Mouse (Mus musculus): ENCODE data around the gene Rnf40. TPM values are rescaled to one million over a fixed set of nuclear protein-coding genes. Genes with fewer than 3 reads are reported as not detected.
"Not testable (repeated sequence)": the region's sequence is repeated elsewhere in the genome, so short reads cannot be mapped to it uniquely, and the experiment has no call there.

Rnf40 gene
- polyA plus RNA-seq, 1 experiment from 2014 or later, result 37.0 TPM

- H3K27ac ChIP-seq (ENCODE audit: low read length), result no peak overlapping the region
- no peak overlapping the region for H3K4me3 ChIP-seq (ENCODE audit: low read depth, low read length)
- no peaks in the 10 kb centered on the region for H3K36me3 ChIP-seq (ENCODE audit: control insufficient read depth, insufficient read depth, low read length)
- no peaks in the 10 kb centered on the region for H3K27me3 ChIP-seq (ENCODE audit: control insufficient read depth, insufficient read depth, low read length)
- H3K4me2 ChIP-seq (replicated peaks; ENCODE audit: low read depth, low read length), result no peak overlapping the region
- no peaks in the 10 kb centered on the region for H3K9me3 ChIP-seq (ENCODE audit: control insufficient read depth, low read depth, low read length)
- no peak for ATAC-seq (ENCODE audit: insufficient number of reproducible peaks, insufficient read depth, low FRiP score, low read depth)
- peaks cover 6% of the 10 kb centered on the region for H3K4me1 ChIP-seq (ENCODE audit: control insufficient read depth, insufficient read depth, low read length)
- 69% methylated on average over 2 of the region's 2 CpGs for WGBS
- no peak overlapping the region for H3K9ac ChIP-seq (replicated peaks; ENCODE audit: low read depth, low read length)
Measured at GRCm38 (mm10) chr7:127617962-127618361, 29.4 kb downstream of the Rnf40 start.

DNA sequence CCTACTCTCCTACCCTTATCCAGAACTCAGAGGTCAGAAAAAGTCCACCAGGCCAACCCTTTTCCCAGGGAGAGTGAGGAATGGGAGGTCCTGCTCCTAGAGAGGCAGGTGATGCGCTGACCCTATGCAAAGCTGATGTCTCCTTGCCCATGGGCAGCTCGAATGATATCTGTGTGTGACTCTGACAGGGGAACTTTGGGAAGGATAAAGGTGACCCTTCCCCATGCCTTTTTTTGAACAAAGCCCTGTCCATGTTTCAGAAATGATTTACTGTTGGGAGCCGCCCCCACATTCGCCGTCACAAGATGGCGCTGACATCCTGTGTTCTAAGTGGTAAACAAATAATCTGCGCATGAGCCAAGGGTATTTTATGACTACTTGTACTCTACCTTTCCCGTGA, 29.8 kb downstream of the Rnf40 start:
- H3K27ac ChIP-seq (ENCODE audit: low read length); H3K9me3 ChIP-seq (ENCODE audit: control insufficient read depth, low read depth, low read length); H3K27me3 ChIP-seq (ENCODE audit: control insufficient read depth, insufficient read depth, low read length); H3K36me3 ChIP-seq (ENCODE audit: control insufficient read depth, insufficient read depth, low read length); H3K4me3 ChIP-seq (ENCODE audit: low read depth, low read length); ATAC-seq (ENCODE audit: insufficient number of reproducible peaks, insufficient read depth, low FRiP score, low read depth); H3K9ac ChIP-seq (replicated peaks; ENCODE audit: low read depth, low read length); H3K4me2 ChIP-seq (replicated peaks; ENCODE audit: low read depth, low read length); H3K4me1 ChIP-seq (ENCODE audit: control insufficient read depth, insufficient read depth, low read length): not testable (repeated sequence)
- 91% methylated on average over 6 of the region's 8 CpGs for WGBS

- H3K4me3 ChIP-seq (ENCODE audit: low read depth, low read length), result no peak overlapping the region
- no peak overlapping the region for H3K9ac ChIP-seq (replicated peaks; ENCODE audit: low read depth, low read length)
- no peak overlapping the region for H3K4me2 ChIP-seq (replicated peaks; ENCODE audit: low read depth, low read length)
- no peaks in the 10 kb centered on the region for H3K27me3 ChIP-seq (ENCODE audit: control insufficient read depth, insufficient read depth, low read length)
- H3K4me1 ChIP-seq (ENCODE audit: control insufficient read depth, insufficient read depth, low read length), result no peaks in the 10 kb centered on the region
- 95% methylated on average over 7 of the region's 7 CpGs for WGBS
- no peaks in the 10 kb centered on the region for H3K9me3 ChIP-seq (ENCODE audit: control insufficient read depth, low read depth, low read length)
- no peaks in the 10 kb centered on the region for H3K36me3 ChIP-seq (ENCODE audit: control insufficient read depth, insufficient read depth, low read length)
- ATAC-seq (ENCODE audit: insufficient number of reproducible peaks, insufficient read depth, low FRiP score, low read depth), result no peak
- H3K27ac ChIP-seq (ENCODE audit: low read length), result no peak overlapping the region
Measured at GRCm38 (mm10) chr7:127626039-127626438, 37.5 kb downstream of the Rnf40 start.

DNA sequence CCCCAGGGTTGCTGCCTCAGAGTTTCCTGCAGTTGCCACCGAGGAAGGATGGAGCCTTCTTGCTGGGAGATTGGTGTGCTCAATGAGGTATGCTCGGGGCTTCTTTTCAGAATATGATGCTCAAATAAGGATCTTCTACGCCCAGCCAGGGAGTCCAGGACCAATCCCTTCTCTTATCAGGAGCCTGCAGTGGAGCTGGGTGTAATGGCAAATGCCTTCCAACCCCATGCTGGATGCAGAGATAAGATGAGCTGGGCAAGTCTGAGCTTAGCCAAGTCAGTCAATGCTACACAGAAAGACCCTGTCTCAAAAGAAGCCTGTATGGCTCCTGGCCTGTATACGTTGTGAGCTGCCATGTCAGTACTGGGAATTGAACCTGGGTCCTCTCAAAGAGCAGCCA, 37.9 kb downstream of the Rnf40 start:
- no peaks in the 10 kb centered on the region for H3K4me1 ChIP-seq (ENCODE audit: control insufficient read depth, insufficient read depth, low read length)
- no peak overlapping the region for H3K27ac ChIP-seq (ENCODE audit: low read length)
- no peak overlapping the region for H3K9ac ChIP-seq (replicated peaks; ENCODE audit: low read depth, low read length)
- H3K36me3 ChIP-seq (ENCODE audit: control insufficient read depth, insufficient read depth, low read length), result no peaks in the 10 kb centered on the region
- no peak overlapping the region for H3K4me3 ChIP-seq (ENCODE audit: low read depth, low read length)
- peak; percentile 63; the same call in 1 of the 2 replicates for ATAC-seq (ENCODE audit: insufficient number of reproducible peaks, insufficient read depth, low FRiP score, low read depth)
- no peak overlapping the region for H3K4me2 ChIP-seq (replicated peaks; ENCODE audit: low read depth, low read length)
- H3K9me3 ChIP-seq (ENCODE audit: control insufficient read depth, low read depth, low read length), result no peaks in the 10 kb centered on the region
- no peaks in the 10 kb centered on the region for H3K27me3 ChIP-seq (ENCODE audit: control insufficient read depth, insufficient read depth, low read length)
- 83% methylated on average over 4 of the region's 4 CpGs for WGBS

DNA sequence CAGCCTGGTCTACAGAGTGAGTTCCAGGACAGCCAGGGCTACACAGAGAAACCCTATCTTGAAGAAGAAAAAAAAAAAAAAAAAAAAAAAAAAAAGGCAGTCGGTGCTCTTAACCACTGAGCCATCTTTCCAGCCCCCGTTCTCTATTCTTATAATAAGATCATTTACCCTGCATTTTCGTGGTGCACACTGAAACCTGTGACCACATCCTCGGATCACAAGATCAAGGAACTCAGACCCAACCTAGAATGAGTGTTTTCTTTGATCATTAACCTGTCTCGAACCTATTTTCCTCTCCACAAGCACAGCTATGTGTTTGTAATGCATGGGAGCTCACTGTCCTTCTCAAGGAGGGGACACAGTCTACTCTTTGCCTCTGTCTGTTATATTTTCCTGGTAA, 40.1 kb downstream of the Rnf40 start:
- ATAC-seq (ENCODE audit: insufficient number of reproducible peaks, insufficient read depth, low FRiP score, low read depth), result no peak
- no peaks in the 10 kb centered on the region for H3K9me3 ChIP-seq (ENCODE audit: control insufficient read depth, low read depth, low read length)
- no peaks in the 10 kb centered on the region for H3K36me3 ChIP-seq (ENCODE audit: control insufficient read depth, insufficient read depth, low read length)
- no peaks in the 10 kb centered on the region for H3K27me3 ChIP-seq (ENCODE audit: control insufficient read depth, insufficient read depth, low read length)
- no peak overlapping the region for H3K4me2 ChIP-seq (replicated peaks; ENCODE audit: low read depth, low read length)
- H3K9ac ChIP-seq (replicated peaks; ENCODE audit: low read depth, low read length), result no peak overlapping the region
- no peaks in the 10 kb centered on the region for H3K4me1 ChIP-seq (ENCODE audit: control insufficient read depth, insufficient read depth, low read length)
- no peak overlapping the region for H3K27ac ChIP-seq (ENCODE audit: low read length)
- H3K4me3 ChIP-seq (ENCODE audit: low read depth, low read length), result no peak overlapping the region
- 82% methylated on average over 5 of the region's 5 CpGs for WGBS

- Histone ChIP-seq H3K4me2 (replicated peaks; ENCODE audit: low read depth, low read length) (no peak overlapping the region), H3K4me1 (ENCODE audit: control insufficient read depth, insufficient read depth, low read length) (no peaks in the 10 kb centered on the region), H3K36me3 (ENCODE audit: control insufficient read depth, insufficient read depth, low read length) (no peaks in the 10 kb centered on the region), H3K27me3 (ENCODE audit: control insufficient read depth, insufficient read depth, low read length) (no peaks in the 10 kb centered on the region), H3K9ac (replicated peaks; ENCODE audit: low read depth, low read length) (no peak overlapping the region), H3K27ac (ENCODE audit: low read length) (no peak overlapping the region), H3K9me3 (ENCODE audit: control insufficient read depth, low read depth, low read length) (no peaks in the 10 kb centered on the region), H3K4me3 (ENCODE audit: low read depth, low read length) (no peak overlapping the region)
- 81% methylated on average over 4 of the region's 4 CpGs for WGBS
- ATAC-seq (ENCODE audit: insufficient number of reproducible peaks, insufficient read depth, low FRiP score, low read depth), result no peak
Measured at GRCm38 (mm10) chr7:127631416-127631815, 42.8 kb downstream of the Rnf40 start.

DNA sequence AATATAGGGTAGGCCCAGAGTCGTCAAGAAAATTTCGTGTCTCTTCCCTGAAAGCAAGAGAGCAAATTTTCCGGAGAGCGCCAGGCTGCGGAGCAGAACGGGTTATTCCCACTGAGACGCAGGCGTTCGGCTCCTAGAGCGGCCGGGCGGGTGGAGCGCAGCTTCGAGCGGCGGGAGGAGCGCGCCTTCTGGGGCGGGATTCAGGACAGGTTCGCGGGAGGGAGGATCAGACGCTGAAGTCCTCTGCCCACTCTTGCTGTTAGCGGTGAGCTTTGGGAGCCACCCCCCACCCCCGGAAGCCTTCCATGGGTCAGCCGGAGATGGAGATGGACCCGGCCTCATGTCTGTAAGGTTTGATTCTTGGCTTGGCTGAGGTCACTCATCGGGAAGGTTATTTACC, 48.4 kb downstream of the Rnf40 start:
- Histone ChIP-seq H3K4me2 (replicated peaks; ENCODE audit: low read depth, low read length) (peak overlapping the region; percentile 62), H3K36me3 (ENCODE audit: control insufficient read depth, insufficient read depth, low read length) (no peaks in the 10 kb centered on the region), H3K27ac (ENCODE audit: low read length) (no peak overlapping the region), H3K27me3 (ENCODE audit: control insufficient read depth, insufficient read depth, low read length) (no peaks in the 10 kb centered on the region), H3K9ac (replicated peaks; ENCODE audit: low read depth, low read length) (peak overlapping the region; percentile 34), H3K4me1 (ENCODE audit: control insufficient read depth, insufficient read depth, low read length) (no peaks in the 10 kb centered on the region), H3K9me3 (ENCODE audit: control insufficient read depth, low read depth, low read length) (no peaks in the 10 kb centered on the region), H3K4me3 (ENCODE audit: low read depth, low read length) (peak overlapping the region; percentile 45)
- ATAC-seq (ENCODE audit: insufficient number of reproducible peaks, insufficient read depth, low FRiP score, low read depth), result peak; percentile 69; the same call in 1 of the 2 replicates
- WGBS, result under 1% methylated on average over 27 of the region's 27 CpGs

DNA sequence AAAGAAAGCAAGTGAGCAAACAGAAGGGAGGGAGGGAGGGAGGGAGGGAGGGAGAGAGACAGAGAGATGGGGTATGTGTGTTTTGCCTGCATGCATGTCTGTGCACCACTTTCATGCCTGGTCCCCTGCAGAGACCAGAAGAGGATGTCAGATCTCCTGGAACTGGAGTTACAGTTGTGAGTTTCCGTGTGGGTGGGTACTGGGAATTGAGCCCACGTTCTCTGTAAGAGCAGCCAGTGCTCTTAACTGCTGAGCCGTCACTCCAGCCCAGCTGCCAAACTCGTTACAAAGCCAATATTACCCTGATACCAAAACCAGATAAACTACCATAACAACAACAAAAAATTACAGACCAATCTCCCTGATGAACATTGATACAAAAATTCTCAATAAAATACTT, 52.7 kb downstream of the Rnf40 start:
- H3K4me3 ChIP-seq (ENCODE audit: low read depth, low read length), result no peak overlapping the region
- no peaks in the 10 kb centered on the region for H3K27me3 ChIP-seq (ENCODE audit: control insufficient read depth, insufficient read depth, low read length)
- H3K9me3 ChIP-seq (ENCODE audit: control insufficient read depth, low read depth, low read length), result no peaks in the 10 kb centered on the region
- H3K4me1 ChIP-seq (ENCODE audit: control insufficient read depth, insufficient read depth, low read length), result no peaks in the 10 kb centered on the region
- no peak overlapping the region for H3K4me2 ChIP-seq (replicated peaks; ENCODE audit: low read depth, low read length)
- H3K36me3 ChIP-seq (ENCODE audit: control insufficient read depth, insufficient read depth, low read length), result no peaks in the 10 kb centered on the region
- no peak overlapping the region for H3K27ac ChIP-seq (ENCODE audit: low read length)
- ATAC-seq (ENCODE audit: insufficient number of reproducible peaks, insufficient read depth, low FRiP score, low read depth), result no peak
- WGBS, result 48% methylated on average over 4 of the region's 4 CpGs
- H3K9ac ChIP-seq (replicated peaks; ENCODE audit: low read depth, low read length), result no peak overlapping the region

DNA sequence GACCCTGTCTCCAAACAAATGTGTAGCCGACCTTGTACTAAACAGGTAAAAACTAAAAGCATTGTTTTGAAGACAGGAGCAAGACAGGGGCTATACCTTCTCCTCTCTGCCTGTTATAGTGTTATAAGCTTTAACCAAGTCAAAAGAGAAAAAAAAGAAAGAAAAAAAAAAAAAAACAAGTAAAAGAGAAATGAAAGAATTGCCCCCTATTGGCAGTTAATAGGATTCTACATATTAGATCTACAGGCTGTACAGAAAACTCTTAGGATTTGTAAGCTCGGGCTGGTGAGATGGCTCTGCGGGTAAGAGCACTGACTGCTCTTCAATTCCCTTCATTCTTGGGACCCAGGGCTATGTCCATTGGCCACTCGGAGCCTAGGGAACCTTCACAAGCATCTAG, 53.7 kb downstream of the Rnf40 start:
- WGBS, result 66% methylated on average over 4 of the region's 4 CpGs
- Histone ChIP-seq H3K36me3 (ENCODE audit: control insufficient read depth, insufficient read depth, low read length) (no peaks in the 10 kb centered on the region), H3K4me3 (ENCODE audit: low read depth, low read length) (no peak overlapping the region), H3K4me1 (ENCODE audit: control insufficient read depth, insufficient read depth, low read length) (no peaks in the 10 kb centered on the region), H3K9ac (replicated peaks; ENCODE audit: low read depth, low read length) (no peak overlapping the region), H3K4me2 (replicated peaks; ENCODE audit: low read depth, low read length) (no peak overlapping the region), H3K27me3 (ENCODE audit: control insufficient read depth, insufficient read depth, low read length) (no peaks in the 10 kb centered on the region), H3K27ac (ENCODE audit: low read length) (no peak overlapping the region), H3K9me3 (ENCODE audit: control insufficient read depth, low read depth, low read length) (no peaks in the 10 kb centered on the region)
- no peak for ATAC-seq (ENCODE audit: insufficient number of reproducible peaks, insufficient read depth, low FRiP score, low read depth)
